Mouse (Mus musculus): ENCODE results near the gene Hist1h2bj.
"Not testable (repeated sequence)": the region's sequence is repeated elsewhere in the genome, so short reads cannot be mapped to it uniquely, and the experiment has no call there.

The Hist1h2bj gene

GRCm38 (mm10) chr13:22039951-22040463, 3.0 kb upstream of the Hist1h2bj start:
- no peak for DNase-seq (ENCODE audit: low read depth, low spot score)

- peak; percentile 71 for DNase-seq (ENCODE audit: low read depth, low spot score)
Measured at GRCm38 (mm10) chr13:22040464-22041141, 2.4 kb upstream of the Hist1h2bj start.

- peak; percentile 96 for DNase-seq (ENCODE audit: low read depth, low spot score)
Measured at GRCm38 (mm10) chr13:22041142-22041536, 1.9 kb upstream of the Hist1h2bj start, which contains the start of gene Hist1h4i. Gene Hist1h4i (minus strand): TSS chr13:22041362.

- peak; percentile 60 for DNase-seq (ENCODE audit: low read depth, low spot score)
Measured at GRCm38 (mm10) chr13:22041651-22042567, 1.1 kb upstream of the Hist1h2bj start.

DNA sequence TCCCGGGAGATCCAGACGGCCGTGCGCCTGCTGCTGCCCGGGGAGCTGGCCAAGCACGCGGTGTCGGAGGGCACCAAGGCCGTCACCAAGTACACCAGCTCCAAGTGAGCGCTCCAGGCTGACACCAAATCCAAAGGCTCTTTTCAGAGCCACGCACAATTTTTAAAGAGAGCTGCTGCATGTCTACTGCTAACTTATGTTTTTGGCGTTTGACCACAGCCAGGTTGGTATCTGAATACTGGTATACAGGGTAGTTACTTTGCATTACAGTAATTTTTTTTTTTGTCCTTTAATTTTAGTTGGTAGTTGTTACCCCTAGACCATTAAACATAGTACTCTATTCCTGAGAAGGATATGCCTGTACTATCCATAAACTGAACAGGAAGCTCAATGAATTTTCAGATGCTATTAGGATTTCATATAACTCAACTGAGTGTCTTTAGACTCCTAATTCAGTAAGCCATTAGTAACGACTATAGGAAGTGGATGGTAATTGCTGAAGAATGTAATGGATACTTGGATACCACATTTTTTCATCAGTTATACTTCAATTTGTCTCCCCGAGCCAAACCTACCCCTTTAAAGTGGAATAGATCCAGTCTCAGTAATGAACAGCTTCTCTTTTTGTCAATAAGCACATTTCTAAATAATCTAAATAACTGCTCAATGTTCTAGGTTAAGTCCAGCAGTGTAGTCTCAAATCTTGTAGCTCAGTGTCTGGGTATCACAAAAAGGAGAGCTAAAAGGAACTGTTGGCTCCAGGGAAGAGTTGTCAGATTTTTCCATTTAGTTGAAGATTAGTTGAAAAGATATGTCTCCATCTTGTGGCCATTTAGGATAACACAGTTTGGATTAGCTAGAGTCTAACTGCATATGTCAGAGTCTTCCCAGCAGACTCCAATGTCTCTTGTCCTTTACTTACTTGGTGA, 753 bp downstream of the Hist1h2bj start:
- DNase-seq (ENCODE audit: low read depth, low spot score), result peak; percentile 79

GRCm38 (mm10) chr13:22044432-22045155, 1.6 kb downstream of the Hist1h2bj start:
- no peak for DNase-seq (ENCODE audit: low read depth, low spot score)

GRCm38 (mm10) chr13:22045311-22045710, 2.3 kb downstream of the Hist1h2bj start:
- DNase-seq (ENCODE audit: low read depth, low spot score), result no peak

- DNase-seq (ENCODE audit: low read depth, low spot score), result no peak
Measured at GRCm38 (mm10) chr13:22049041-22049440, 6.0 kb downstream of the Hist1h2bj start.

GRCm38 (mm10) chr13:22049737-22050440, 6.9 kb downstream of the Hist1h2bj start:
- no peak for DNase-seq (ENCODE audit: low read depth, low spot score)

DNA sequence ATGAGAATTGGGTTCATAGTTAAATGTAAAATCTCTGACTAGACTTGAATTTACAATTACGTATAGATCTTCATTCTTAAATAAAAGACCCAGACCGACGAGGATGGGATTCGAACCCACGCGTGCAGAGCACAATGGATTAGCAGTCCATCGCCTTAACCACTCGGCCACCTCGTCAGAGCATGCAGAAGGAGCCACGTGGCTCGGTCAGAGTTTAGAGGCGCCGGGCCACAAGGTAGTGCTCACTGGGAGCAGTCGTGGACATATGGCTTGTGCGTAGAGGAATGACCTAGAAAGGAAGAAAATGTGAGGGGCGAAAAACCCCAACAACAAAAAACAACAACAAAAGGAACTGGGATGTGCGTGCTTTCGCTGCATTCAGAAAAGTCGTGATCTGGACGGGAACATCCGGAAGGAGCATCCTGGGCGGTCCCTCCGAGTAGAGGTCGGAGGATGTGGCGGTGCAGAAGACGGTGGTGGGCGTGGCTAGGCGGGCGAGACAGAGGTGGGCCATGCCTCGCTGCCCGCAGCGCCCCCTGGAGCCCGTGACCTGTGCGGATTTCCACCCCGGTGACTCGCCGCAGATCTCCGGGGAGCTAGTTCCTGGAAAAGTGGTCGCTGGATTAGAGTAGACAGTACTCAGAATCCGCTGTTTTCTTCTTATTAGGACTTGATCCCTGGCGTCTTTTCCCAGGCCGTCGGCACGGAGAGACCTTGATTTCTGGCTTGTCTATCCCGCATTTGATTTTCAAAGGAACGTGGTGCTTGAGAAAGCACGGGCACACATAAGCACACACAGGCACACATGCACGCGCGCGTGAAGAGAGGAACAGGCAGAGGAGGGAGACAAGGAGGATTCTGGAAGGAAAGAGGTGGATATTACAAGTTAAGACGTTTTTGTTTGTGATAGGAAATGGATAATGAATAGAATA, 7.8 kb downstream of the Hist1h2bj start:
- peak; percentile 81 for DNase-seq (ENCODE audit: low read depth, low spot score)

GRCm38 (mm10) chr13:22051523-22051859, 8.5 kb downstream of the Hist1h2bj start:
- DNase-seq (ENCODE audit: low read depth, low spot score), result no peak

- no peak for DNase-seq (ENCODE audit: low read depth, low spot score)
Measured at GRCm38 (mm10) chr13:22053754-22054153, 10.7 kb downstream of the Hist1h2bj start.

DNA sequence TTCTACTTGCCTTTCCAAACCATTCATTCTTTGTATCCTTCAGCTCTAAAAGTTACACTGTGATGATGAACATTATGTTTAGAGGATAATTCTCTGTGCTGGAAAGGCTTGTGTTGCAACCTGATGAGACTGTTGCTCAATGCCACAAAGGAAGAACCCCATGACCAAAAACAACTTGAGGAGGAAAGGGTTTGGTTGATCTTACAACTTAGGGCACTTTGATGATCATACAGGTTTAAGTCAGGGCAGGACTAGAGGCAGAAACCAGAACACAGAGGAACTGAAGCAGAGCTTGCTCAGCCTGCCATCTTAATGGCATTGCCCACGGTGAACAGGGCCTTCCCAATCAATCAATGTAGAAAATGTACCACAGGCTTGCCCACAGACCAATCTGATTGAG, 18.4 kb downstream of the Hist1h2bj start:
- no peak for DNase-seq (ENCODE audit: low read depth, low spot score)

GRCm38 (mm10) chr13:22063468-22063867, 20.5 kb downstream of the Hist1h2bj start:
- no peak for DNase-seq (ENCODE audit: low read depth, low spot score)

- not testable (repeated sequence) for DNase-seq (ENCODE audit: low read depth, low spot score)
Measured at GRCm38 (mm10) chr13:22084140-22084539, 41.1 kb downstream of the Hist1h2bj start, which contains the start of gene Vmn1r188. Gene Vmn1r188 (plus strand): TSS chr13:22084440.

Data from c-Kit-negative CD71-positive TER-119-positive erythroid progenitor cells, embryonic 14.5 days (primary cell).